Mouse (Mus musculus): Measurements from ENCODE around the gene Ucp3. TPM values are rescaled to one million over a fixed set of nuclear protein-coding genes. Genes with fewer than 3 reads are reported as not detected.

Gene Ucp3
- total and polyA plus RNA-seq, 2 experiments: not detected

- TF ChIP-seq POLR2A (IDR thresholded peaks at IDR 0.05; ENCODE audit: extremely low read depth, insufficient read depth, low read length) (no peak), CTCF (IDR thresholded peaks at IDR 0.05; ENCODE audit: low read depth, low read length) (no peak)
- H3K4me1 ChIP-seq (ENCODE audit: control insufficient read depth, insufficient read depth, low read length): no peaks in the 10 kb centered on the region
- WGBS: 61% methylated on average over 11 of the region's 11 CpGs
- H3K4me3 ChIP-seq (ENCODE audit: insufficient read depth, low read depth, low read length): no peak within 1 kb of the TSS
- no peak within 1 kb of the TSS for H3K9ac ChIP-seq (ENCODE audit: low read depth, low read length)
- H3K79me2 ChIP-seq (ENCODE audit: control insufficient read depth, insufficient read depth, low read length): no peaks in the 10 kb centered on the region
- DNase-seq (ENCODE audit: extremely low read depth, low read depth, low spot score): no peak
- H3K36me3 ChIP-seq (ENCODE audit: control insufficient read depth, insufficient read depth, low read length): no peaks in the 10 kb centered on the region
- no peaks in the 10 kb centered on the region for H3K27me3 ChIP-seq (ENCODE audit: control insufficient read depth, insufficient read depth, low read length)
- H3K27ac ChIP-seq (replicated peaks; ENCODE audit: insufficient read depth, low read depth, low read length): no peak within 1 kb of the TSS
Measured at GRCm38 (mm10) chr7:100514573-100514972, 41.8 kb downstream of the Ucp3 start, which contains the start of gene Dnajb13. Gene Dnajb13 (minus strand): TSS chr7:100514960.

DNA sequence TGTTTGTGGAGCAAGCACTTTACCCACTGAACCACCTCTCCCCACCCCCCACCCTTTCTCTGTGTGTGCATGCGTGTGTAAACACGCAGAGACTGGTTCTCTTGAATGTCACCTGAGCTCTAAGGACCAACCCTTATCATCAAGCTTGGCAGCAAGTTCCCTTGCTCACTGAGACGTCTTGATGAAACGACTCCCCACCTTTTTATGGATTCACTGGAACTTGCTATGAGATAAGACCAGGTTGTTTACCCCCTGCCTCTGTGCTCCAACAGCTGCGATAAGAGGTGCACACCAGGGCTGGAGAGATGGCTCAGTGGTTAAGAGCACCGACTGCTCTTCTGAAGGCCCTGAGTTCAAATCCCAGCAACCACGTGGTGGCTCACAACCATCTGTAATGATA, 47.4 kb downstream of the Ucp3 start:
- DNase-seq (ENCODE audit: extremely low read depth, low read depth, low spot score): no peak
- 48% methylated on average over 7 of the region's 7 CpGs for WGBS
- H3K4me1 ChIP-seq (ENCODE audit: control insufficient read depth, insufficient read depth, low read length): no peaks in the 10 kb centered on the region
- no peak overlapping the region for H3K9ac ChIP-seq (ENCODE audit: low read depth, low read length)
- H3K79me2 ChIP-seq (ENCODE audit: control insufficient read depth, insufficient read depth, low read length): no peaks in the 10 kb centered on the region
- no peaks in the 10 kb centered on the region for H3K27me3 ChIP-seq (ENCODE audit: control insufficient read depth, insufficient read depth, low read length)
- no peak overlapping the region for H3K4me3 ChIP-seq (ENCODE audit: insufficient read depth, low read depth, low read length)
- TF ChIP-seq CTCF (IDR thresholded peaks at IDR 0.05; ENCODE audit: low read depth, low read length) (no peak), POLR2A (IDR thresholded peaks at IDR 0.05; ENCODE audit: extremely low read depth, insufficient read depth, low read length) (no peak)
- no peaks in the 10 kb centered on the region for H3K36me3 ChIP-seq (ENCODE audit: control insufficient read depth, insufficient read depth, low read length)
- H3K27ac ChIP-seq (replicated peaks; ENCODE audit: insufficient read depth, low read depth, low read length): no peak overlapping the region

- TF ChIP-seq POLR2A (IDR thresholded peaks at IDR 0.05; ENCODE audit: extremely low read depth, insufficient read depth, low read length) (no peak), CTCF (IDR thresholded peaks at IDR 0.05; ENCODE audit: low read depth, low read length) (peak; percentile 98)
- H3K9ac ChIP-seq (ENCODE audit: low read depth, low read length): no peak overlapping the region
- H3K27ac ChIP-seq (replicated peaks; ENCODE audit: insufficient read depth, low read depth, low read length): no peak overlapping the region
- H3K27me3 ChIP-seq (ENCODE audit: control insufficient read depth, insufficient read depth, low read length): no peaks in the 10 kb centered on the region
- H3K36me3 ChIP-seq (ENCODE audit: control insufficient read depth, insufficient read depth, low read length): no peaks in the 10 kb centered on the region
- 19% methylated on average over 10 of the region's 10 CpGs for WGBS
- H3K4me1 ChIP-seq (ENCODE audit: control insufficient read depth, insufficient read depth, low read length): no peaks in the 10 kb centered on the region
- DNase-seq (ENCODE audit: extremely low read depth, low read depth, low spot score): peak; percentile 48
- H3K4me3 ChIP-seq (ENCODE audit: insufficient read depth, low read depth, low read length): no peak overlapping the region
- H3K79me2 ChIP-seq (ENCODE audit: control insufficient read depth, insufficient read depth, low read length): no peaks in the 10 kb centered on the region
Measured at GRCm38 (mm10) chr7:100520663-100521285, 48.0 kb downstream of the Ucp3 start.

- Histone ChIP-seq H3K4me1 (ENCODE audit: control insufficient read depth, insufficient read depth, low read length) (no peaks in the 10 kb centered on the region), H3K36me3 (ENCODE audit: control insufficient read depth, insufficient read depth, low read length) (no peaks in the 10 kb centered on the region), H3K9ac (ENCODE audit: low read depth, low read length) (no peak overlapping the region), H3K27ac (replicated peaks; ENCODE audit: insufficient read depth, low read depth, low read length) (no peak overlapping the region), H3K27me3 (ENCODE audit: control insufficient read depth, insufficient read depth, low read length) (no peaks in the 10 kb centered on the region), H3K4me3 (ENCODE audit: insufficient read depth, low read depth, low read length) (no peak overlapping the region), H3K79me2 (ENCODE audit: control insufficient read depth, insufficient read depth, low read length) (no peaks in the 10 kb centered on the region)
- 86% methylated on average over 3 of the region's 3 CpGs for WGBS
- DNase-seq (ENCODE audit: extremely low read depth, low read depth, low spot score): no peak
- TF ChIP-seq CTCF (IDR thresholded peaks at IDR 0.05; ENCODE audit: low read depth, low read length): no peak
- no peak for TF ChIP-seq POLR2A (IDR thresholded peaks at IDR 0.05; ENCODE audit: extremely low read depth, insufficient read depth, low read length)
Measured at GRCm38 (mm10) chr7:100522222-100522621, 49.4 kb downstream of the Ucp3 start.

GRCm38 (mm10) chr7:100524669-100525068, 51.9 kb downstream of the Ucp3 start:
- Histone ChIP-seq H3K79me2 (ENCODE audit: control insufficient read depth, insufficient read depth, low read length) (no peaks in the 10 kb centered on the region), H3K27me3 (ENCODE audit: control insufficient read depth, insufficient read depth, low read length) (no peaks in the 10 kb centered on the region), H3K36me3 (ENCODE audit: control insufficient read depth, insufficient read depth, low read length) (no peaks in the 10 kb centered on the region), H3K9ac (ENCODE audit: low read depth, low read length) (no peak overlapping the region), H3K4me3 (ENCODE audit: insufficient read depth, low read depth, low read length) (no peak overlapping the region), H3K27ac (replicated peaks; ENCODE audit: insufficient read depth, low read depth, low read length) (no peak overlapping the region), H3K4me1 (ENCODE audit: control insufficient read depth, insufficient read depth, low read length) (no peaks in the 10 kb centered on the region)
- WGBS: 75% methylated on average over 8 of the region's 8 CpGs
- TF ChIP-seq POLR2A (IDR thresholded peaks at IDR 0.05; ENCODE audit: extremely low read depth, insufficient read depth, low read length) (no peak), CTCF (IDR thresholded peaks at IDR 0.05; ENCODE audit: low read depth, low read length) (no peak)
- no peak for DNase-seq (ENCODE audit: extremely low read depth, low read depth, low spot score)

DNA sequence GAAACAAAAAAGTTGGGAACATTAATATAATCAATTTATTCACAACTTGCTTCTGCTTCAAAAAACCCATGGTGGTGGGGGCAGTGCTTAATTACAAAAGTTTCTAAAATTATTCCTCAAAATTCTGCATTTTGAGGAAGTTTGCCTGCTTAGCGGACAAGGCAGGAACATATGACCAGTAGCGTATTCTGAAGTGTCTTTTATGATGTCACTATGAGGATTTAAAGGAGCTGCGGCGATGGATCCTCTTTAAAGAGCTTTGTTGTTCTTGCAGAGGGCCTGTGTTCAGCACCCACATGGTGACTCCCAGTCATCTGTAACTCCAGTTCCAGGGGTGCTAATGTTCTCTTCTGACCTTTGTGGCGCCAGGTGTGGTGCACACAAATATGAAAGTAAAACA, 58.0 kb downstream of the Ucp3 start:
- H3K4me3 ChIP-seq (ENCODE audit: insufficient read depth, low read depth, low read length): no peak overlapping the region
- 91% methylated on average over 5 of the region's 5 CpGs for WGBS

More for the DNA sequence above, 58.0 kb downstream of the Ucp3 start:
- TF ChIP-seq CTCF (IDR thresholded peaks at IDR 0.05; ENCODE audit: low read depth, low read length) (no peak), POLR2A (IDR thresholded peaks at IDR 0.05; ENCODE audit: extremely low read depth, insufficient read depth, low read length) (no peak)
- DNase-seq (ENCODE audit: extremely low read depth, low read depth, low spot score): peak; percentile 25
- Histone ChIP-seq H3K9ac (ENCODE audit: low read depth, low read length) (no peak overlapping the region), H3K27me3 (ENCODE audit: control insufficient read depth, insufficient read depth, low read length) (no peaks in the 10 kb centered on the region), H3K27ac (replicated peaks; ENCODE audit: insufficient read depth, low read depth, low read length) (no peak overlapping the region), H3K4me1 (ENCODE audit: control insufficient read depth, insufficient read depth, low read length) (no peaks in the 10 kb centered on the region), H3K79me2 (ENCODE audit: control insufficient read depth, insufficient read depth, low read length) (no peaks in the 10 kb centered on the region), H3K36me3 (ENCODE audit: control insufficient read depth, insufficient read depth, low read length) (no peaks in the 10 kb centered on the region)
